Mouse (Mus musculus): ENCODE measurements around the gene Gm8247. TPM values are rescaled to one million over a fixed set of nuclear protein-coding genes. Genes with fewer than 3 reads are reported as not detected.
"Not testable (repeated sequence)": the region's sequence is repeated elsewhere in the genome, so short reads cannot be mapped to it uniquely, and the experiment has no call there.

The Gm8247 gene
- polyA plus RNA-seq (2017; shearing (Covaris generic)) = not detected

GRCm38 (mm10) chr14:44582853-44583252, at the start of gene Gm8247:
Gm8247 (plus strand) TSS chr14:44583153.
- not testable (repeated sequence) for ATAC-seq

- ATAC-seq = not testable (repeated sequence)
Measured at GRCm38 (mm10) chr14:44547961-44548360, 35.0 kb upstream of the Gm8247 start.

GRCm38 (mm10) chr14:44591765-44592164, 8.8 kb downstream of the Gm8247 start:
- not testable (repeated sequence) for ATAC-seq

- ATAC-seq = not testable (repeated sequence)
Measured at GRCm38 (mm10) chr14:44627737-44628136, 44.8 kb downstream of the Gm8247 start, which contains the start of gene Gm5624. Gm5624 (minus strand) TSS chr14:44627938.

Other genes with a start within 250 kb of the Gm8247 start
- not detected for gene Gm5930, start 244.6 kb upstream of the Gm8247 start, polyA plus RNA-seq (2017; shearing (Covaris generic))
- not detected for gene Gm8229, start 217.8 kb upstream of the Gm8247 start, polyA plus RNA-seq (2017; shearing (Covaris generic))
- not detected for gene Gm3371, start 172.5 kb upstream of the Gm8247 start, polyA plus RNA-seq (2017; shearing (Covaris generic))
- not detected for gene Gm8232, start 149.5 kb upstream of the Gm8247 start, polyA plus RNA-seq (2017; shearing (Covaris generic))
- not detected for gene BC061237, start 90.7 kb upstream of the Gm8247 start, polyA plus RNA-seq (2017; shearing (Covaris generic))
- gene Gm17093, start 64.9 kb upstream of the Gm8247 start, polyA plus RNA-seq (2017; shearing (Covaris generic)) = not detected
- gene Gm5624, start 44.8 kb downstream of the Gm8247 start, polyA plus RNA-seq (2017; shearing (Covaris generic)) = not detected
- not detected for gene Gm8257, start 123.3 kb downstream of the Gm8247 start, polyA plus RNA-seq (2017; shearing (Covaris generic))
- gene Gm8267, start 167.2 kb downstream of the Gm8247 start, polyA plus RNA-seq (2017; shearing (Covaris generic)) = not detected